Mouse (Mus musculus): ENCODE measurements around the gene Fzd2. TPM values are rescaled to one million over a fixed set of nuclear protein-coding genes. Genes with fewer than 3 reads are reported as not detected.
"Not testable (repeated sequence)": the region's sequence is repeated elsewhere in the genome, so short reads cannot be mapped to it uniquely, and the experiment has no call there.

Gene Fzd2
- total RNA-seq (2021): 1 to 10 TPM; 1.2 to 2.1 TPM
- long read RNA-seq, experiment 1: 0 reads
- long read RNA-seq, experiment 2, partial matches to known transcripts: 0 of 2 reads
- long read RNA-seq, experiment 2, other reads (novel, unspliced or antisense): 0 of 2 reads

- H3K4me3 ChIP-seq: peak within 1 kb of the TSS; percentile 93
- DNase-seq: peak; percentile 90
- H3K27ac ChIP-seq: peak within 1 kb of the TSS; percentile 91
- intact Hi-C loops (cut with DNase I): loop anchor here (5.0 kb wide), 1 partner anchor 33 kb away; no protein-coding TSS in a partner anchor
- no peak for TF ChIP-seq CTCF (IDR thresholded peaks at IDR 0.05)
These were observed at the start of gene Fzd2 for GRCm38 (mm10) chr11:102604010-102604584. Gene Fzd2, plus strand, starts transcription at chr11:102604396.

- peak; percentile 61 for DNase-seq
- TF ChIP-seq CTCF (IDR thresholded peaks at IDR 0.05): no peak
- intact Hi-C loops (cut with DNase I): loop anchor here (5.0 to 10.0 kb wide), 2 partner anchors 63 to 261 kb away; partner anchors contain the start of gene Atxn7l3
- Histone ChIP-seq H3K4me3 (peak overlapping the region; percentile 98), H3K27ac (peak overlapping the region; percentile 97)
These were observed 48.7 kb upstream of the Fzd2 start for GRCm38 (mm10) chr11:102555400-102556030.

GRCm38 (mm10) chr11:102556031-102556715, 48.0 kb upstream of the Fzd2 start, which contains the start of gene Gpatch8:
Gene Gpatch8, minus strand, starts transcription at chr11:102556392.
- peak within 1 kb of the TSS; percentile 98 for H3K4me3 ChIP-seq
- peak within 1 kb of the TSS; percentile 97 for H3K27ac ChIP-seq
- peak; percentile 97 for DNase-seq
- intact Hi-C loops (cut with DNase I): loop anchor here (5.0 to 10.0 kb wide), 2 partner anchors 64 to 261 kb away; partner anchors contain the start of gene Atxn7l3
- peak; percentile 26; the same call in 1 of the 2 replicates for TF ChIP-seq CTCF (IDR thresholded peaks at IDR 0.05)

- DNase-seq: no peak
- H3K4me3 ChIP-seq: peak overlapping the region; percentile 98
- TF ChIP-seq CTCF (IDR thresholded peaks at IDR 0.05): no peak
- peak overlapping the region; percentile 97 for H3K27ac ChIP-seq
- intact Hi-C loops (cut with DNase I): loop anchor here (5.0 to 10.0 kb wide), 2 partner anchors 64 to 262 kb away; partner anchors contain the start of gene Atxn7l3
These were observed 47.5 kb upstream of the Fzd2 start for GRCm38 (mm10) chr11:102556716-102557074.

GRCm38 (mm10) chr11:102557386-102557785, 46.8 kb upstream of the Fzd2 start:
- Histone ChIP-seq H3K27ac (no peak overlapping the region), H3K4me3 (no peak overlapping the region)
- no peak for DNase-seq
- TF ChIP-seq CTCF (IDR thresholded peaks at IDR 0.05): no peak
- intact Hi-C loops (cut with DNase I): loop anchor here (5.0 to 10.0 kb wide), 2 partner anchors 65 to 263 kb away; partner anchors contain the start of gene Atxn7l3

- DNase-seq: no peak
- intact Hi-C loops (cut with DNase I): loop anchor here (5.0 to 10.0 kb wide), 2 partner anchors 66 to 264 kb away; partner anchors contain the start of gene Atxn7l3
- H3K27ac ChIP-seq: no peak overlapping the region
- no peak overlapping the region for H3K4me3 ChIP-seq
- TF ChIP-seq CTCF (IDR thresholded peaks at IDR 0.05): no peak
These were observed 45.5 kb upstream of the Fzd2 start for GRCm38 (mm10) chr11:102558704-102559103.

- H3K27ac ChIP-seq; DNase-seq; H3K4me3 ChIP-seq; intact Hi-C loops (cut with DNase I): not testable (repeated sequence)
These were observed 39.1 kb upstream of the Fzd2 start for GRCm38 (mm10) chr11:102564952-102565671.

GRCm38 (mm10) chr11:102565741-102566140, 38.5 kb upstream of the Fzd2 start:
- no peak overlapping the region for H3K4me3 ChIP-seq
- H3K27ac ChIP-seq: no peak overlapping the region
- no peak for DNase-seq
- intact Hi-C loops (cut with DNase I): no loop called here
- TF ChIP-seq CTCF (IDR thresholded peaks at IDR 0.05): no peak

- intact Hi-C loops (cut with DNase I): no loop called here
- no peak for DNase-seq
- H3K27ac ChIP-seq: no peak overlapping the region
- no peak for TF ChIP-seq CTCF (IDR thresholded peaks at IDR 0.05)
- H3K4me3 ChIP-seq: no peak overlapping the region
These were observed 37.9 kb upstream of the Fzd2 start for GRCm38 (mm10) chr11:102566290-102566689.

- Histone ChIP-seq H3K27ac (no peak overlapping the region), H3K4me3 (no peak overlapping the region)
- peak; percentile 22; the same call in 1 of the 2 replicates for TF ChIP-seq CTCF (IDR thresholded peaks at IDR 0.05)
- intact Hi-C loops (cut with DNase I): no loop called here
- DNase-seq: no peak
These were observed 37.0 kb upstream of the Fzd2 start for GRCm38 (mm10) chr11:102567157-102567556.

- no peak overlapping the region for H3K4me3 ChIP-seq
- H3K27ac ChIP-seq: no peak overlapping the region
- DNase-seq: no peak
- no peak for TF ChIP-seq CTCF (IDR thresholded peaks at IDR 0.05)
- intact Hi-C loops (cut with DNase I): no loop called here
These were observed 36.5 kb upstream of the Fzd2 start for GRCm38 (mm10) chr11:102567723-102568122.

GRCm38 (mm10) chr11:102568191-102568590, 36.0 kb upstream of the Fzd2 start:
- TF ChIP-seq CTCF (IDR thresholded peaks at IDR 0.05): peak; percentile 62
- Histone ChIP-seq H3K27ac (no peak overlapping the region), H3K4me3 (no peak overlapping the region)
- intact Hi-C loops (cut with DNase I): no loop called here
- DNase-seq: no peak

All from gastrocnemius, adult 2 months (tissue).